Mouse (Mus musculus): Measurements from ENCODE around the gene Rnpep. TPM values are rescaled to one million over a fixed set of nuclear protein-coding genes. Genes with fewer than 3 reads are reported as not detected.

The Rnpep gene
- total and polyA plus RNA-seq, 3 experiments, result 72.6 to 118 (median 73.8) TPM

GRCm38 (mm10) chr1:135283287-135283825 lies 528 bp downstream of the Rnpep start:
- peaks cover 3 to 30% of the 10 kb centered on the region in 2 experiments; a peak in 3 of 4 replicates for H3K4me1 ChIP-seq (ENCODE audit: control insufficient read depth in 1 of 2, insufficient read depth in 2 of 2)
- H3K79me2 ChIP-seq (replicated peaks; ENCODE audit: control insufficient read depth, extremely low read depth, insufficient read depth, poor library complexity, severe bottlenecking), result peaks cover 33% of the 10 kb centered on the region
- in situ Hi-C loops (cut with MboI; ENCODE audit: low pct_ligation_motif_present, low pct_unique_long_range_greater_than_20kb, low sequenced_read_pairs) (no loop called here), dilution Hi-C loops (cut with MboI; ENCODE audit: extremely low pct_ligation_motif_present, extremely low pct_unique_long_range_greater_than_20kb, low sequenced_read_pairs) (no loop called here)
- peaks cover 7 to 29% of the 10 kb centered on the region in 2 experiments for H3K36me3 ChIP-seq (replicated peaks in 1 of 2; ENCODE audit: control insufficient read depth in 1 of 2, insufficient read depth in 1 of 2, low read length in 1 of 2)
- no peaks in the 10 kb centered on the region for H3K27me3 ChIP-seq (replicated peaks)
- TF ChIP-seq E2F4 (IDR thresholded peaks at IDR 0.05; ENCODE audit: insufficient replicate concordance, low read depth, low read length) (no peak), ZNF384 (IDR thresholded peaks at IDR 0.05; ENCODE audit: low read depth, low read length) (no peak), PAX5 (IDR thresholded peaks at IDR 0.05; ENCODE audit: low read length) (no peak), POLR2AphosphoS2 (IDR thresholded peaks at IDR 0.05; ENCODE audit: low read depth, low read length) (no peak), USF1 (IDR thresholded peaks at IDR 0.05; ENCODE audit: low read depth, low read length) (no peak), RCOR1 (conservative IDR thresholded peaks at IDR 0.05; ENCODE audit: low read depth, low read length) (no peak), ZMIZ1 (IDR thresholded peaks at IDR 0.05; ENCODE audit: low read depth, low read length) (peak; percentile 15; the same call in 1 of the 2 replicates), MXI1 (IDR thresholded peaks at IDR 0.05; ENCODE audit: low read depth, low read length) (peak; percentile 11; the same call in 1 of the 2 replicates), NRF1 (IDR thresholded peaks at IDR 0.05; ENCODE audit: low read depth, low read length) (no peak), UBTF (IDR thresholded peaks at IDR 0.05; ENCODE audit: low read depth, low read length) (no peak), TCF12 (IDR thresholded peaks at IDR 0.05; ENCODE audit: low read depth, low read length) (no peak), SIN3A (IDR thresholded peaks at IDR 0.05; ENCODE audit: low read length) (peak; percentile 63; the same call in 1 of the 2 replicates), ELF1 (IDR thresholded peaks at IDR 0.05; ENCODE audit: low read depth, low read length) (no peak; the same call in 1 of the 2 replicates), JUN (IDR thresholded peaks at IDR 0.05; ENCODE audit: insufficient read depth, low read depth, low read length) (no peak), MAFK (IDR thresholded peaks at IDR 0.05; ENCODE audit: insufficient replicate concordance, low read length) (no peak), MYC (IDR thresholded peaks at IDR 0.05; ENCODE audit: low read depth, low read length) (0 out of 2 replicates have a peak, but pooled peaks have one; percentile 14), MAX (IDR thresholded peaks at IDR 0.05; ENCODE audit: low read length) (peak; percentile 57; the same call in 1 of the 2 replicates), TBP (conservative IDR thresholded peaks at IDR 0.05; ENCODE audit: low read depth, low read length) (no peak), JUND (conservative IDR thresholded peaks at IDR 0.05; ENCODE audit: low read depth, low read length) (no peak), IRF4 (IDR thresholded peaks at IDR 0.05; ENCODE audit: low read depth, low read length) (no peak), USF2 (conservative IDR thresholded peaks at IDR 0.05; ENCODE audit: low read depth, low read length) (no peak), GABPA (IDR thresholded peaks at IDR 0.05; ENCODE audit: insufficient replicate concordance, low read depth, low read length) (no peak), BHLHE40 (IDR thresholded peaks at IDR 0.05; ENCODE audit: low read depth, low read length) (no peak)
- H3K4me2 ChIP-seq (ENCODE audit: insufficient read depth, low read depth, poor library complexity, severe bottlenecking), result peak overlapping the region; percentile 57
- peak overlapping the region; percentile 92 for H3K9ac ChIP-seq (ENCODE audit: insufficient read depth, low read depth)
- H3K9me3 ChIP-seq (replicated peaks; ENCODE audit: low read length), result no peaks in the 10 kb centered on the region
- no peak for DNase-seq (ENCODE audit: extremely low read depth)
- peak overlapping the region; percentile 72 to 93 (median 91) for H3K4me3 ChIP-seq (replicated peaks in 1 of 3; ENCODE audit: low read depth in 2 of 3, low read length in 2 of 3, poor library complexity in 1 of 3)
- peak overlapping the region; percentile 42 for H3K27ac ChIP-seq (ENCODE audit: insufficient read depth, low read depth)

All from CH12.LX (cell line).